Mouse (Mus musculus) midbrain, embryonic 16.5 days (tissue): ENCODE measurements around the gene Nr1d1. TPM values are rescaled to one million over a fixed set of nuclear protein-coding genes. Genes with fewer than 3 reads are reported as not detected.

Source experiments
- ATAC-seq: fragments of 200-750 bp; cut with Nextera tagmentation; 2 replicates; pipeline ENCODE4 v1.8.0; 2017; ENCODE audit warnings: moderate TSS enrichment
- H3K27ac ChIP-seq: fragments of 300-500 bp; sonication (generic); 2 replicates; pipeline ENCODE4 v1.5.1; 2014; ENCODE audit warnings: mild to moderate bottlenecking, low read length, mixed read lengths
- H3K27me3 ChIP-seq: fragments of 300-500 bp; sonication (generic); 2 replicates; pipeline ENCODE4 v1.6.1; 2014; ENCODE audit warnings: low read depth, low read length, mixed read lengths; ENCODE audit not compliant: control insufficient read depth, insufficient read depth
- H3K36me3 ChIP-seq: fragments of 300-500 bp; sonication (generic); 2 replicates; pipeline ENCODE4 v1.6.1; 2014; ENCODE audit warnings: mild to moderate bottlenecking, low read length, moderate library complexity, mixed read lengths; ENCODE audit not compliant: control insufficient read depth, insufficient read depth
- H3K4me1 ChIP-seq: fragments of 300-500 bp; sonication (generic); 2 replicates; pipeline ENCODE4 v1.6.1; 2014; ENCODE audit warnings: mild to moderate bottlenecking, low read length, mixed read lengths; ENCODE audit not compliant: control insufficient read depth, insufficient read depth
- H3K4me2 ChIP-seq: fragments of 300-500 bp; sonication (generic); 2 replicates; pipeline ENCODE4 v1.6.1; 2014; ENCODE audit warnings: mild to moderate bottlenecking, low read length, mixed read lengths
- H3K4me3 ChIP-seq: fragments of 300-500 bp; sonication (generic); 2 replicates; pipeline ENCODE4 v1.5.1; 2014; ENCODE audit warnings: low read depth, mild to moderate bottlenecking, low read length, moderate library complexity, mixed read lengths
- H3K9ac ChIP-seq: fragments of 300-500 bp; sonication (generic); 2 replicates; pipeline ENCODE4 v1.6.1; 2014; ENCODE audit warnings: low read depth, low read length, mixed read lengths
- H3K9me3 ChIP-seq: fragments of 300-500 bp; sonication (generic); replicated peaks from 2 replicates; pipeline ENCODE4 v1.6.1; 2014; ENCODE audit warnings: mild to moderate bottlenecking, low read length, mixed read lengths; ENCODE audit not compliant: control insufficient read depth, poor library complexity, severe bottlenecking
- WGBS: fragments of 180-500 bp; shearing (Covaris S2); extraction: QIAGEN DNeasy Blood & Tissue Kit; methylation state at CpG from one replicate; pipeline ENCODE4 v1.1.7; 2014; 5-methylcytosine and 5-hydroxymethylcytosine counted together
- polyA plus RNA-seq: library from polyadenylated mRNA; unstranded; fragments of >200 nt; fragmentation: Nextera tagmentation; extraction: Ambion mirVana; gene quantifications from 2 replicates; pipeline ENCODE4 v1.2.1, GENCODE M21; 2015

Nr1d1 gene
- polyA plus RNA-seq, 1 experiment from 2014 or later = 5.2 TPM

DNA sequence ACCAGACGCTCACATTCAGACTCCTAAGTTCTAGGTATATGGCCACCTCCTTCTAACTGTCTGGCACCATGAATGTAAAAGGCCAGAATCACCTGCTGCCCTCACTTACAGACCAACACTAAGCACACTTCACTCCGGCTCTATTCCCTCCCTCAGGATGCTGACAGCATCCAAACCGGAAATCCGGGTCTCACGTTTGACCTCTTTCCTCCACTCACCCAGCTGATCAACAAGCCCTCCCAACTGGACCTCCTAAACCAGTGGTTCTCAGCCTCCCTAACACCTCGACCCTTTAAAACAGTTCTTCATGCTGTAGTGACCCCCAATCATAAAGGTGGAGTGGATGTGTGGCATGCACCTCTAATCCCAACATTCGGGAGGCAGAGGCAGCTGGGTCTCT lies 52.0 kb downstream of the Nr1d1 start:
- ATAC-seq = no peak
- no peak overlapping the region for H3K27ac ChIP-seq
- no peaks in the 10 kb centered on the region for H3K9me3 ChIP-seq
- H3K4me3 ChIP-seq = no peak overlapping the region
- WGBS = 81% methylated on average over 7 of the region's 7 CpGs
- no peak overlapping the region for H3K9ac ChIP-seq
- H3K36me3 ChIP-seq = peaks cover 6% of the 10 kb centered on the region; the same call in 1 of the 2 replicates
- peaks cover 2% of the 10 kb centered on the region; the same call in 1 of the 2 replicates for H3K4me1 ChIP-seq
- H3K4me2 ChIP-seq = no peak overlapping the region
- H3K27me3 ChIP-seq = no peaks in the 10 kb centered on the region

DNA sequence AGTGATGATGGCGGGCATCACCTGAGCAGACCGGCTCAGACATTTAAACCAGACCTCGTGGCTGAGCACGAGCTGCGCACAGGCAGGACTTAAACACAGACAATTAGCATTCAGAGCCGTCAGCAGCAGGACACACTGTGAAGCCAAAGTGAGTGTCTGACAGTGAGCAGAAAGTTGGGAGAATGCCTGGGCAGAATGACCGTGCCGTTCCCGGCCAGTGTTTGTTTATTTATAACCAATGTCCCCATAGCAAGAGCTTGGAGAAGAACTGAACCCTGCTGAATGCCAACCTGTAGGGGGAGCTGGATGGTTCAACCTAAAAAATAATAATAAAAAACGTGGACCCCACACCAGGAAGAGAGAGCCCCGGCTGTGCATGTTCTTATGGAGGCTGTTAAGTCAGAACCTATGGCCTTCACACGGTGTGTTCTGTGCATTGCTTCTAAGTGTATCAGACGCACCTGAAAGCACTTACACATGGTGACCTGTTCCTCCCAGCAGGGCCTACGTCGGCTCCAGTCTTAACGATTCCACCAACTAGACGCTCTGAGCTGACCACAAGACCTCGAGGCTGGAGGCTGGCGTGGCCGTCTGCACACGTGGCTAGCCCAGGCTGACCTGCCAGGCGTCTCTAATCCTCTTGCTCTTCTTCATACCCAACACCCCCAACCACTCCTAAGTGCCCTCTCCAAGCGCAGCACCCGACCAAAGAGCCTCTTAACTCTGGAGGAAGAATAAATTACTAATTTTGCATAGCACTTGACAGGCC lies 53.5 kb downstream of the Nr1d1 start:
- H3K9me3 ChIP-seq = no peaks in the 10 kb centered on the region
- no peak for ATAC-seq
- H3K9ac ChIP-seq = no peak overlapping the region
- H3K27me3 ChIP-seq = no peaks in the 10 kb centered on the region
- no peak overlapping the region for H3K4me3 ChIP-seq
- H3K36me3 ChIP-seq = peaks cover 7% of the 10 kb centered on the region; the same call in 1 of the 2 replicates
- H3K4me1 ChIP-seq = no peaks in the 10 kb centered on the region
- H3K4me2 ChIP-seq = no peak overlapping the region
- WGBS = 67% methylated on average over 24 of the region's 24 CpGs
- no peak overlapping the region for H3K27ac ChIP-seq

DNA sequence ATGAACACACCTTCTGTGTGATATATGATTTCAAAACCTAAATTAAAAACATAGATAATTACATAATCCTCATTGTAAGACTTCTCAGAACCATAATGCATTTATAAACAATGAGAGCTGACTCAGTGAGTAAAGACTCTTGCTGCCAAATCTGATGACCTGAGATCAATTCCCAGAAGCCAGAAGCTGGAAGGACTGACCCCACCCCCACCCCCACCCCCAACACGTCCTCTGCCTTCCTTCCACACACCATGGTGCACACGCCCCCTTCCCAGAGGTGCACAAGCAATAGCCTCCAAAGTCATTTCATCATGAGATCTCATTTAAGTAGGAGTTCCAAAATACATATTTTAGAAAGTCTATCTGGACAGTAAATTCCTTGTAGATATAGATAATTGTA lies 54.4 kb downstream of the Nr1d1 start:
- H3K27me3 ChIP-seq = no peaks in the 10 kb centered on the region
- H3K4me1 ChIP-seq = no peaks in the 10 kb centered on the region
- H3K9me3 ChIP-seq = no peaks in the 10 kb centered on the region
- H3K27ac ChIP-seq = no peak overlapping the region
- H3K9ac ChIP-seq = no peak overlapping the region
- peaks cover 7% of the 10 kb centered on the region; the same call in 1 of the 2 replicates for H3K36me3 ChIP-seq
- ATAC-seq = no peak
- H3K4me3 ChIP-seq = no peak overlapping the region
- WGBS = 75% methylated on average over 2 of the region's 2 CpGs
- no peak overlapping the region for H3K4me2 ChIP-seq

Other genes starting within 250 kb of the Nr1d1 start
- gene Ikzf3, start 229.3 kb downstream of the Nr1d1 start, polyA plus RNA-seq = not detected in 2 replicates
- 0.15 TPM in 1 of 2 replicates, not detected in the other for gene Zpbp2, start 224.2 kb downstream of the Nr1d1 start, polyA plus RNA-seq
- gene Ormdl3, start 188.0 kb downstream of the Nr1d1 start, polyA plus RNA-seq = 119 and 121 TPM in 2 replicates
- gene Lrrc3c, start 177.0 kb downstream of the Nr1d1 start, polyA plus RNA-seq = not detected in 2 replicates
- 0.18 and 0.65 TPM in 2 replicates for gene Gm12355, start 149.7 kb downstream of the Nr1d1 start, polyA plus RNA-seq
- not detected in 2 replicates for gene Gsdma3, start 149.0 kb downstream of the Nr1d1 start, polyA plus RNA-seq
- gene Gsdma2, start 128.6 kb downstream of the Nr1d1 start, polyA plus RNA-seq = not detected in 2 replicates
- not detected in 2 replicates for gene Gsdma, start 111.0 kb downstream of the Nr1d1 start, polyA plus RNA-seq
- 175 and 182 TPM in 2 replicates for gene Psmd3, start 92.8 kb downstream of the Nr1d1 start, polyA plus RNA-seq
- gene Csf3, start 74.1 kb downstream of the Nr1d1 start, polyA plus RNA-seq = not detected in 2 replicates
- gene Med24, start 45.9 kb downstream of the Nr1d1 start, polyA plus RNA-seq = 75.1 and 77.5 TPM in 2 replicates
- gene Thra, start 34.7 kb downstream of the Nr1d1 start, polyA plus RNA-seq = 139 and 149 TPM in 2 replicates
- gene Msl1, start 20.2 kb upstream of the Nr1d1 start, polyA plus RNA-seq = 29.2 and 33.2 TPM in 2 replicates
- gene Casc3, start 29.6 kb upstream of the Nr1d1 start, polyA plus RNA-seq = 47.0 and 51.7 TPM in 2 replicates
- gene Rapgefl1, start 61.5 kb upstream of the Nr1d1 start, polyA plus RNA-seq = 9.6 and 10.6 TPM in 2 replicates
- gene Wipf2, start 88.3 kb upstream of the Nr1d1 start, polyA plus RNA-seq = 4.5 and 4.7 TPM in 2 replicates
- 2.4 TPM in 2 replicates for gene Cdc6, start 132.5 kb upstream of the Nr1d1 start, polyA plus RNA-seq
- 9.5 and 9.6 TPM in 2 replicates for gene Rara, start 152.5 kb upstream of the Nr1d1 start, polyA plus RNA-seq
- gene Gjd3, start 207.7 kb upstream of the Nr1d1 start, polyA plus RNA-seq = 1.0 and 1.9 TPM in 2 replicates
- 20.4 and 29.1 TPM in 2 replicates for gene Top2a, start 248.9 kb upstream of the Nr1d1 start, polyA plus RNA-seq